Mouse (Mus musculus): ENCODE measurements at regions not wholly inside any gene's neighbourhood (a gene's known extent, or its start where the extent isn't known, plus 50 kb on each side); places are given as distances from the start of the nearest gene placed in this dataset.
"Not testable (repeated sequence)": the region's sequence is repeated elsewhere in the genome, so short reads cannot be mapped to it uniquely, and the experiment has no call there.

DNA sequence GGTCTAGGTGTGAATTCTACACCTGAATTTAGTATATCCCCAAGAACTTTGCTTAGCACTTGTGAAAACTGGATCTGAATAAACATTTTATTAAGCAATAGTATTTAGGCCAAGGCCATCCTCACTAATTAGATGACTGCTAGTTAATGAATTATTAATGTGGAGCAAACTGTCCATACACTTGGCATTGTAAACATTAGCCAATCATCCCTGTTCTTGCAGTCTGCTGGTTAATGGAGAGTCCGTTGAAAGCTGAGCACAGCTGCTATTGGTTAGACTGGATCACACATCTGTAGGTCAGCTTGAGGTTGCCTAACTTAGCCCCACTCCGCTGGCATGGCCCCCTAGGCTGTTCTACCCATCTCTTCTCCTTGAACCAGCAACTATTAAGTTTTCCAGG, 826.2 kb upstream of the 4930452B06Rik start:
- no peak for DNase-seq (ENCODE audit: low read depth, low spot score)

- DNase-seq (ENCODE audit: low read depth, low spot score), result no peak
Measured at GRCm38 (mm10) chr14:9488585-9488984, 822.5 kb upstream of the 4930452B06Rik start.

- no peak for DNase-seq (ENCODE audit: low read depth, low spot score)
Measured at GRCm38 (mm10) chr14:9478981-9479380, 812.9 kb upstream of the 4930452B06Rik start.

DNA sequence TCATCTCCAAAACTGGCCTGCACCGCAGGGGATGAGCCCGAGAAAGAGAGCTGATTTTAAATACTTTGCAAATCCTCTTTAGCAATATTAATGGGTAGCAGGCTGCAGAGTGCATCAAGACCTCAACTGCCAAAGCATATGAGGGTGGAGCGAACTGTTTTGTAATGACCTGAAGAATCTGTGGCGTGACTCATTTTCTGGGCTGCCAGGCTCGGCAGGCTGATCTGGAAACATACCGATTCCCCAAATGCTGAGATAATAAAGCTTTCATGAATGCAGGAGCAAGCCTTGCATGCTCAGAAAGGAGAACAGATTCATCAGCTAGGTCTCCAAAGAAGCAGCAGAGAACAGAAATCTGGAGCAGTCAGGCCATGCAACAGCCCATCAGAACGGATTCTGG, 809.1 kb upstream of the 4930452B06Rik start:
- no peak for DNase-seq (ENCODE audit: low read depth, low spot score)

- DNase-seq (ENCODE audit: low read depth, low spot score), result no peak
Measured at GRCm38 (mm10) chr14:9469686-9470085, 803.6 kb upstream of the 4930452B06Rik start.

DNA sequence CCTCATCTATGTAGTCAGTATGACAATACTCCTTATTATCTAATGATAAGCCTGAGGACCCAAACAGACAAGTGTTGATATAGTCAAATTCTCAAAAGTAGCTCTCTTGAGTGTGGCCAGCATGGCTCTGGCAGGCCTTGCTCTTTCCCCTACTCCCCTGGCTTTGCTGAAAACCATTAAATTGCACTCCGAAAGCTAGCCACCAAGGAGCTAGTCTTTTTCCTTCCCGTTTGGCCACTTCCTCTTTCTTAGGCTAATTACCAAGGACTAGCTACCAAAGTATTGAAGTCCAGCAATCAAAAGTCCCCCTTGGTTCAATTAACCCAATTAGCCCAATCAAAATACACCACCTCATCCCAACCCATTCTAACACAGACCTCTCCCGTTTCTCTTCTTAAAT, 802.6 kb upstream of the 4930452B06Rik start:
- DNase-seq (ENCODE audit: low read depth, low spot score), result no peak

DNA sequence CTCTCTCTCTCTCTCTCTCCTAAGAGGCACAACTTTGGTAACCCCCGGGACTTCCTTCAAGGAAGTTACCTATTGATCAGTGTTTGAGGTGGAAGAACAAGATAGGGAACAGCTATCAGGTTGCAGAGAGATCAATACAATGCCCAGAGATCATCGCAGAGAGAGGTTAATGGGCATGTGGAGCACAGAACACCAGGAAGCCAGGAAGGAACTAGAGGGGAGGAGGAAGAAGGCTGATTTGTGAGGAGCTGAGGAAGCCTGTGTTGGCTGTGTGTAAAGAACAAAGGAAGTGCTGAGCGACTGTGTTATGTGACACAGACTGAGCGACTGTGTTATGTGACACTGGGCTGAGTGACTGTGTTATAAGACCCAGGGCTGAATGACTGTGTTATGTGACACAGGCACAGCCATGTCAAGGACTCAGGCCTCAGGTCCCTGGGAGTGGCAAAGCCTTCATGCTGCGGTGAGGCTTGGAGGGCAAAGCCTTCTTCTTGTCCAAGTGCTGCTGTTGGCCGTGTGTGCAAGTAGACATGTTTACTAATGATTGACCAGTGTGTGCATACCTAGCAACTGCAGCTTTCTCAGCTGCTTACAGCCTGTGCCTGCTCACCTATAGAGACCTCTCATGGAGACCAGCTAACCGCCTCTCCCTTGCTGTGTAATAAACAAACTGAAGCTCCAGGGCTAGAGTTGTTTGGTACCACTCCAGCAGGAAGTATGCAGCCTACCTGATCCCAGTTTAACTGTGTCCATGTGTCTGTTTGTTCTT, 801.8 kb upstream of the 4930452B06Rik start:
- no peak for DNase-seq (ENCODE audit: low read depth, low spot score)

GRCm38 (mm10) chr14:9460006-9460405, 794.0 kb upstream of the 4930452B06Rik start:
- no peak for DNase-seq (ENCODE audit: low read depth, low spot score)

DNA sequence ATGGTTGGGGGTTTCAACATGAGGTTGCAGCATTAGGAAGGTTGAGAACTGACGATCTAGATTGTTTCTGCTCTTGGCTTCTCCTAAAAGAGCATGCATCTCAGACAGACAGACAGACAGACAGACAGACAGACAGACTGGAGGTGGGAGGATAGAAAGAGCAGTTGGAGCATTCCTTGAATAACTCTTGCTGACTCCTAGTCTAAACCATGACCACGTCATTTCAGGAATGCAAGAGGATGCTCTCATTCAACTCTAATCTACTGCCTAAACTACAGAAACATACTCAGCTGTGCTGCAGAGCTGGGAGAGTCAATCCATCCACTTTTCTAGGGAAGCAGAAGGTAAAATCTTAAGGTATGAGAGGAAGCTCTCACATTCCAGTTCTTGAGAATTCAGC, 792.8 kb upstream of the 4930452B06Rik start:
- no peak for DNase-seq (ENCODE audit: low read depth, low spot score)

- no peak for DNase-seq (ENCODE audit: low read depth, low spot score)
Measured at GRCm38 (mm10) chr14:9457801-9458495, 791.9 kb upstream of the 4930452B06Rik start.

- no peak for DNase-seq (ENCODE audit: low read depth, low spot score)
Measured at GRCm38 (mm10) chr14:9455986-9456385, 789.9 kb upstream of the 4930452B06Rik start.

GRCm38 (mm10) chr14:9449942-9450341, 783.9 kb upstream of the 4930452B06Rik start:
- no peak for DNase-seq (ENCODE audit: low read depth, low spot score)

DNA sequence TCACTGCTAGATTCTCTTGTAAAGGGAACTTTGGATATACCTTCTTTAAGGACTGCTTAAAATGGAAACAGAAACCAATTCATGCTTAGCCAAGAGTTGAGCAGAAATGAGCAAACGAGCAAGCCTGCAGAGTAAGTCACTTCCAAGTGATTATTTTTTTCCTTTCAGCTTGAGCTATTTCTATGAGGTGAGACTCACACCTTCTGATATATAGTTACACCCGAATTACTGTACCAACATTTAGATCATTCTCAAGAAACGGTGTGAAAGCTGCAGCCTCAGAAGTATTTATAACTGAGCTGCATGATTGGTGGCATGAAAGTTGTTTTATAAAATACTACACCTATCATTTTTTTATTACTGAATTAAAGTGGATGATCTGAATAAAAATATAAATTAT, 771.9 kb upstream of the 4930452B06Rik start:
- no peak for DNase-seq (ENCODE audit: low read depth, low spot score)

- no peak for DNase-seq (ENCODE audit: low read depth, low spot score)
Measured at GRCm38 (mm10) chr14:9435136-9435535, 769.1 kb upstream of the 4930452B06Rik start.

DNA sequence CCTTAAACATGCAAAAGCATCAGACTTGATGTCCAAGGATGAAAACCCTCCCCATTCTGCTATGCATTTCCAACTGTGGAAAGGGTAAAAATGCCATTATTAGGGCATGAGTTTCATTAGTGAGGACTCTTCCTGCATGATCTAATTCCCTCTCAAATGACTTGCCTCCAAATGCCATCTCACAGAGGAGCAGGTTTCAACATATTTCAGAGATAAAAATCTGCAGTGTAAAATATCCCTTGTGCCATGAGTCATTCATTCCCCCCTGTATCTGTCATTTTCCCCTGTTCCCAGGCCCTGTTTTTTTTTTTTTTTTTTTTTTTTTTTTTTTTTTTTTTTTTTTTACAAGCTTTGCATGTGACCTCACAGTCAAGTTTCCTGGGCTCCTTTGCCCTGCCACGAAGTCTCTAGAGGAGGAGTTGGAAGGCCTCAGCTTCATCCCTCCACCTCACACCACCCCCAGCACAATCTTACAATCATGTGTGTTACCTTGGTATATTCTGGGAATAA, 767.1 kb upstream of the 4930452B06Rik start:
- DNase-seq (ENCODE audit: low read depth, low spot score), result no peak

GRCm38 (mm10) chr14:9431798-9432197, 765.8 kb upstream of the 4930452B06Rik start:
- DNase-seq (ENCODE audit: low read depth, low spot score), result no peak

DNA sequence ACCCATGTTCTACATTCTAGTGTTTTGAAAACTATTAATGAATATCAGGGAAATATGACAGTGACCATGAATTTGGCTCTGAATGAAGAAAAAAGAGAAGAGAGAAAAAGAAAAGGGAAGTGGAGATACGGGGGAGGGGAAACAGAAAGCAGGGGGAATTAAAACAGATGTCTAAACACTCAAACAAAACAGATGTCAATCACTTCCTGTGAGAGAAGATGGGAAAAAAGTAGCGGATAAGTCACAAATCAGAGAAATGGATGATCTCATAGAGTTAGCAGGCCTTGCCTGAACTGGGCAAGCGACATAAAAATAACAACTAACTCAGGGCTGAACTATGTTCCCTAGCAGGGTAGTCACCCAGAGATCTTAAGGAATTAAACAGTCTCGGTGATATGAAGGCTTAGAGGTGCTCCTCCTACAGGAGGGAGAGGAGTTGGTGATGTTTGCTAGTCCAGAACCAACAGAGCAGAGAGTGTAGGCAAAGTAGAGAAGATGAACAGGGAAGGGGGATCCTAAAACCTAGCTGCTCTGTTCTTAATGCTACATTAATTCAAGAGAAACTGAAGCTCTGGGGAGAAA, 745.9 kb upstream of the 4930452B06Rik start:
- DNase-seq (ENCODE audit: low read depth, low spot score), result no peak

- no peak for DNase-seq (ENCODE audit: low read depth, low spot score)
Measured at GRCm38 (mm10) chr14:9403688-9404087, 737.6 kb upstream of the 4930452B06Rik start.

GRCm38 (mm10) chr14:9400861-9401260, 734.8 kb upstream of the 4930452B06Rik start:
- no peak for DNase-seq (ENCODE audit: low read depth, low spot score)

DNA sequence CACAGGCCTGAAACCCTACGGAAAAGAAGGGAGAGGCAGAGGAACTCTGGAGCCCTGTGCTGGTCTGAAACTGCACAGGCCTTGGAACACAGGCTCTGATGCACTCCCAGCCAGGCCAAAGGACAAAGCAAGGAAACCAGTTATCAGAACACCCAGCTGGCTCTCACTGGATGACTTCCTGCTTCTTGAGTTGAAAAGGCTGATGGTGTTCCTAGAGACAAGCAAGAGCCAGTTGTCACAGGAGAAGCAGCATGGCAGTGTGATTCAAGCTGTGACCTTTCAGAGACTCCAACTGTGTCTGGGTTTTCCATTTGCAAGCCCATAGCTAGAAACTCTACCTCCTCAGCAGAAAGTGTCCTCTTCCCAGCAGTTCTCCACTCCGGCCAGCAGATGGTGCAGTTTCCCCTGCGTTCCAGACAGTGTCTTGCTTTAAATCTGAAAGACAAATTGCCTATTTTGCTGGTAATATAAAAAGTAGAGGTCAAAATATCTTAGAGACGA, 727.3 kb upstream of the 4930452B06Rik start:
- peak; percentile 53 for DNase-seq (ENCODE audit: low read depth, low spot score)

- not testable (repeated sequence) for DNase-seq (ENCODE audit: low read depth, low spot score)
Measured at GRCm38 (mm10) chr14:9389878-9390536, 724.0 kb upstream of the 4930452B06Rik start.

GRCm38 (mm10) chr14:9389180-9389579, 723.1 kb upstream of the 4930452B06Rik start:
- DNase-seq (ENCODE audit: low read depth, low spot score), result no peak
